Mouse (Mus musculus): Measurements from ENCODE around the gene Nprl3.

DNA sequence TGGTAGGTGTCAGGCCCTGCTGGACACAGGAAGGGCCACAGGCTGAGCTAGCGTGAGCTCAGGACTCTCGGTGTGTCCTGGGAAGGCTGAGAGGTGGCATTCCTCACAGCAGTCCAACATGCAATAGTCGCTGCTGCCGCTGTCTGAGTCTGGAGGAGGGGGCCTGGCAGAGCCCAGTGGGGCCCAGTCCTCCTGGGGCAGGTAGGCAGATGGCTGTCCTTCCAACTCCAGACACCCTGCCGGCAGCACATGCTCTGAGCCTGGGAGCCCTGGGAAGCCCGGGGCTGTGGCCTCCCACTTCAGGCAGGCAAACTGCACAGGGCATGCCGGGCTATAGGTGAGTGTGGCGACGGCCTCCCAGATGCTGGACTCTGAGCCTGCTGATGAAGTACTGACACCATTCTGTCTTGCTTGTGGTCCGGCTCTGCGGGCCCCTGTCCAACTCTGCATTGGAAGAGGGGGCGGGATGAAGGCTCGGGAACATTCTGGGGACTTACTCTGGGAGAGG, 76.8 kb downstream of the Nprl3 start:
- TF ChIP-seq POLR2A (IDR thresholded peaks at IDR 0.05; ENCODE audit: control insufficient read depth, extremely low read depth, insufficient read depth, low read length, poor library complexity), result no peak
- TF ChIP-seq CTCF (IDR thresholded peaks at IDR 0.05; ENCODE audit: borderline replicate concordance, control insufficient read depth, extremely low read depth, insufficient read depth, low read length, poor library complexity), result no peak

Measured in thymus, adult 2 months (tissue).